Mouse (Mus musculus) gastrocnemius, adult 2 months (tissue): ENCODE measurements around the gene Rpl19. TPM values are rescaled to one million over a fixed set of nuclear protein-coding genes. Genes with fewer than 3 reads are reported as not detected.
A peak's percentile ranks its signal among the peaks of the same experiment; 100 is the strongest.

Source experiments
- DNase-seq: peaks from one replicate; pipeline ENCODE4 v3.0.0; 2022
- H3K27ac ChIP-seq: fragments of 200-600 bp; 2 replicates; pipeline ENCODE4 v1.8.1; 2022; ENCODE audit warnings: mild to moderate bottlenecking
- H3K4me3 ChIP-seq: fragments of 200-600 bp; 2 replicates; pipeline ENCODE4 v1.8.1; 2022; ENCODE audit warnings: mild to moderate bottlenecking, moderate library complexity
- CTCF ChIP-seq: fragments of 200-600 bp; IDR thresholded peaks from 2 replicates; pipeline ENCODE4 v1.8.1; 2022; ENCODE audit warnings: antibody characterized with exemption, mild to moderate bottlenecking, moderate library complexity
- intact Hi-C: fragments of 180-260 bp; cut with DNase I; formaldehyde crosslinking; loops from one replicate; pipeline ENCODE4 v1.15.1; 2025
- total RNA-seq, 2 experiments: library from RNA; stranded (reverse); gene quantifications; 2 replicates each; pipeline ENCODE4 v1.2.3; 2021

The Rpl19 gene
- total RNA-seq, 2 experiments from 2014 or later = 404 to 490 TPM

- Histone ChIP-seq H3K27ac (peak overlapping the region; percentile 96), H3K4me3 (peak overlapping the region; percentile 18; the same call in 1 of the 2 replicates)
- intact Hi-C loops = no loop called here
- DNase-seq = peak; percentile 85
- TF ChIP-seq CTCF = peak; percentile 54
These were observed 7.5 kb upstream of the Rpl19 start for GRCm38 (mm10) chr11:98018858-98019641.

DNA sequence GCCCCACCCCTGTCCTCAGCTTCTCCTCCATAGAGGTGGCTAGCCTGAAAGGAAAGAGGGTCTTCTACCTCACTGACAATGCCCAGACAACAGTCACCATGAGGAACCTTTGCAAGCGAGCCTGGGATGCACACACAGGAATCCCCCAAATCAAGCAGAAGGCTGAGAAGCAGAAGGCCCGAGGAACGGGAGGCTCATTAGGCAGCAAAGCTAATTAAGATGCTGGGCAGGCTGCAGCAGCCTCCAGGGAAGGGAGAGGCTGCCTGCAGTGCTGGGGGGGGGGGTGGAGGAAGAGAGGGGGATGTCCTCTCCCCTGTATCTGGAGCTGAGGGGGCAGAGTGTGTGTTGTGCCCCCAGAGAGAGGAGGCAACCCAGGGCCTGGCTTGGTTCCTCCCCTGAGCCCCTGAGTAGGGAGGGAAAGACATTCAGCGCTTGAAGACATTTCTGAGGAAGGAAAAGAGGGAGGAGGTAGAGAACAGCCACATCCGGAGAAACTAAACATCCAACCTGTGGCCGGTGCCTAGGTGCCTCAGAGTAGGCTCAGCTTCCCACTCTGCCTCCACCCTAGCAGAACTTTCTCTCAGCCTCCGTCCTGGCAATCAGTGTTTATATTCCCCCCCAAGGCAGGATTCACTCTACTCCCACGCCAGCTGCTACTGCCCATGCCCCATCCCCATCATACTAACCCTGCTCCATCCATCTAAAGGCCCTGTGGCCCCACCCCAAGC lies 6.5 kb upstream of the Rpl19 start:
- intact Hi-C loops = no loop called here
- no peak for DNase-seq
- no peak for TF ChIP-seq CTCF

GRCm38 (mm10) chr11:98020710-98021109 lies 5.8 kb upstream of the Rpl19 start:
- intact Hi-C loops = no loop called here

More for the DNA sequence above, 6.5 kb upstream of the Rpl19 start:
- Histone ChIP-seq H3K27ac (peak overlapping the region; percentile 96), H3K4me3 (no peak overlapping the region; the same call in 1 of the 2 replicates)

GRCm38 (mm10) chr11:98021118-98021517 lies 5.4 kb upstream of the Rpl19 start:
- TF ChIP-seq CTCF = no peak
- no peak for DNase-seq
- intact Hi-C loops = no loop called here
- peak overlapping the region; percentile 88 for H3K27ac ChIP-seq
- peak overlapping the region; percentile 87 for H3K4me3 ChIP-seq

More at GRCm38 (mm10) chr11:98020710-98021109, 5.8 kb upstream of the Rpl19 start:
- no peak for TF ChIP-seq CTCF
- Histone ChIP-seq H3K27ac (peak overlapping the region; percentile 96), H3K4me3 (no peak overlapping the region)
- no peak for DNase-seq

- Histone ChIP-seq H3K27ac (peak overlapping the region; percentile 88), H3K4me3 (peak overlapping the region; percentile 87)
- DNase-seq = peak; percentile 56
- TF ChIP-seq CTCF = no peak
- intact Hi-C loops = no loop called here
These were observed 4.8 kb upstream of the Rpl19 start for GRCm38 (mm10) chr11:98021565-98022252.

DNA sequence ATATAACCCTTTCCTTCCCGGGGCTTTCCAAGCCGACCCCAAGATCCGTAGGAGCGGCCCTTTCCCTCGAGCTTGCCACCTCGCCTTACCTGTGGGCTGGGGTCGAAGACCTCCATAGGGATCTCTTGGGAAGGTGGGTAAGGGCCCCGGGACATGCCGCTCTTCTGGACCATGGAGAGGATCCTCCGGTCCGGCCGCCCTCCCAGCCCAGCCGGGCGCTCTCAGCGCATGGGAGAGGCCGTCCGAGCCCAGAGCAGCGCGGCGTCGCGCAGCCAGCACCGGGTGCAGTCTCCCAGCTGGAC lies 4.3 kb upstream of the Rpl19 start:
- no peak for DNase-seq
- TF ChIP-seq CTCF = no peak
- Histone ChIP-seq H3K4me3 (peak overlapping the region; percentile 87), H3K27ac (peak overlapping the region; percentile 88)
- intact Hi-C loops = no loop called here

GRCm38 (mm10) chr11:98022555-98023371 lies 3.7 kb upstream of the Rpl19 start, which contains the start of gene Cacnb1:
Cacnb1 (minus strand) TSS chr11:98023034.
- Histone ChIP-seq H3K27ac (peak within 1 kb of the TSS; percentile 88), H3K4me3 (peak within 1 kb of the TSS; percentile 87)
- peak; percentile 80 for DNase-seq
- TF ChIP-seq CTCF = no peak
- intact Hi-C loops = no loop called here

DNA sequence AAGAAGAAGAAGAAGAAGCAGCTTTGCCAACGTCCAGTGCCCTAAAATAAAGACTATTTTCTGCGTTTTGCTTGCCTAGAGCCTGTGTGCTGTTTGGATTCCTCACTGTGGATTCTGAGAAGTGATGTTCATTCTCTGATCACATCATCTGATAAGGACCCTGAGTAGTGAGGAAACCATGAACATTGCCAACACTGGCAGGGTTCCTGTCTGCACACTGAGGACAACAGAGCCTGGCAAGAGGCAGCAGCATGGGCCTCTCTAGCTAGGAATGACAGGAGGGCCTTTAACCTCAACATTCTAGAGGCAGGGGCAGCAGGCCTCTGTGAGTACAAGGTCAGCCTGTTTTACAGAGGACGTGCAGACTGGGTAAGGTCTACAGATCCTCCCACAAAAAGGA lies 2.0 kb upstream of the Rpl19 start:
- H3K4me3 ChIP-seq = no peak overlapping the region
- DNase-seq = no peak
- TF ChIP-seq CTCF = no peak
- intact Hi-C loops = no loop called here
- no peak overlapping the region for H3K27ac ChIP-seq

GRCm38 (mm10) chr11:98026248-98026569 lies 301 bp upstream of the Rpl19 start:
- Histone ChIP-seq H3K4me3 (peak overlapping the region; percentile 81), H3K27ac (peak overlapping the region; percentile 97)
- no peak for TF ChIP-seq CTCF
- intact Hi-C loops = loop anchor here (5.0 kb wide), 2 partner anchors 121 to 176 kb away; partner anchors contain the start of gene Cdk12
- DNase-seq = no peak

DNA sequence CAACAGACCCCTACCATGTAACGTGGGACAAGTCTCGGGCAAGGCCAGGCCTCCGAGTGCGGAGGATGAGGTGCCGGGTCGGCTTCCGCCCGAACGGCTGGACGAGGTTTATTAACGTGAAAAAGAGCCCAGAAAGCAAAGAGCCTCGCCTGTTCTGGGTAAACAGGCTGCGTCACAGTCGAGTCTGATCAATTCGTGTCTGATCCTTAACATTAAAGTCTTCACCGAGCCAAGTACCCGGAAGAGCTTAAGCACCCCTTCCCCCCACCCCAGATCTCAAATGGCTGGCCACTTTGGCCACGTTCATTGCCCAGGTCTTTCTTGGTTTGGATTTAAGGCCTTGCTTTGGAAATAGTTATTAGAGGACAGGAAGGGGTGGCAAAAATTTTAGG lies 783 bp downstream of the Rpl19 start:
- DNase-seq = no peak
- intact Hi-C loops = loop anchor here (5.0 kb wide), 2 partner anchors 120 to 175 kb away; partner anchors contain the start of gene Cdk12
- TF ChIP-seq CTCF = no peak

DNA sequence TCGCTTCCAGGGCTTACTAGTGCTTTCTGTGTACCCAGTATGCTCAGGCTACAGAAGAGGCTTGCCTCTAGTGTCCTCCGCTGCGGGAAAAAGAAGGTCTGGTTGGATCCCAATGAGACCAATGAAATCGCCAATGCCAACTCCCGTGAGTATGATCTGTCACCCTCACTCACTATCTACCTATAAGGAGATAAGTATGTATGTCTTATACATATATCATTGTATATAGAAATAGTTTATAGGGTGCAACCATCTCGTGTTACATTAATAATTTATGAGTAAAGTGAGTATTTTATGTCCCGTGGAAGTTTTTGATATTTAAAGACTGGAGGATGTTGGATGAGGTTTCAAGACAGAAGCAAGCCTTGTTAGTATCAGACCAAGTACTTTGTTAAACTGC lies 1.3 kb downstream of the Rpl19 start:
- TF ChIP-seq CTCF = no peak
- H3K4me3 ChIP-seq = peak overlapping the region; percentile 81
- peak overlapping the region; percentile 97 for H3K27ac ChIP-seq
- no peak for DNase-seq
- intact Hi-C loops = loop anchor here (5.0 kb wide), 2 partner anchors 120 to 175 kb away; partner anchors contain the start of gene Cdk12

More for the DNA sequence above, 783 bp downstream of the Rpl19 start:
- Histone ChIP-seq H3K4me3 (peak overlapping the region; percentile 81), H3K27ac (peak overlapping the region; percentile 97)
